13 mouse cellular contexts compared by ENCODE assay signal in the genomic region with DNA sequence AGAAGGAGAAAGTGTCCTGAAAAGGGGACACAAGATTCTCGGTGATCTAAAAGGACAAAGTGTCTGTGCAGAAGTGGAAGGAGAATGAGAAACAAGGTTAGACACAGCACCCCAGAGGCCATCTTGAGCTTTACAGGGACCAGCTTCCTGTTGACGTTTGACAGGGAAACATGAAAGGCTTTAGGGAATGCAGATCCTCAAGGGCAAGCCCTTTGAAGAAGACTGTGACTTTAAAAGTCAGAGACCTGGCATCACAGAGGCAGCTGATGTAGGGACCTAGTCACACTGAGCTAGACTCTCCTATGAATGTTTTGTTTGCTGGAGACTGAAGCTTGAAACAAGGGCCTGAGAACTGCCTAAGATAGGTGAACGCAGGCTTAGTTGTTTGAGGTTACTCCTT.
"Had no signal": no experiment of that assay in that cellular context is flagged by ENCODE, and none has a peak within 500 bp of the region (broad histone marks: within the 10 kb centered on the region; RNA-seq: fewer than 3 reads in every experiment).

No protein-coding gene starts in this region.

- H3K36me3 ChIP-seq: neural tube, embryonic 12.5 days; stomach, embryonic 15.5 days had no signal

- H3K27me3 ChIP-seq: megakaryocyte, embryonic 14.5 days; neural tube, embryonic 12.5 days; stomach, embryonic 15.5 days had no signal

- H3K9ac ChIP-seq: lung, embryonic 14.5 days; neural tube, embryonic 12.5 days; stomach, embryonic 15.5 days had no signal

- H3K9me3 ChIP-seq: megakaryocyte, embryonic 14.5 days; neural tube, embryonic 12.5 days; stomach, embryonic 15.5 days had no signal

- H3K27ac ChIP-seq: macrophage; neural tube, embryonic 12.5 days; stomach, embryonic 15.5 days; stomach, postnatal 0 days had no signal

- H3K4me2 ChIP-seq: lung, embryonic 14.5 days; midbrain, embryonic 11.5 days; neural tube, embryonic 12.5 days; stomach, embryonic 15.5 days had no signal

- H3K4me3 ChIP-seq: megakaryocyte, embryonic 14.5 days; neural tube, embryonic 12.5 days; stomach, embryonic 15.5 days had no signal

- DNase-seq: lung, adult 18-20 months; lung, postnatal 10 days; midbrain, embryonic 14.5 days; right cerebral cortex, postnatal 14 days; thymus, postnatal 25 days; thymus, postnatal 4 days had no signal

- H3K4me1 ChIP-seq: neural tube, embryonic 12.5 days; stomach, embryonic 15.5 days had no signal
